Mouse (Mus musculus) lung, postnatal 0 days (tissue): ENCODE results near the gene Pacrg.

Experiments
- CTCF ChIP-seq: IDR thresholded peaks from 2 replicates; pipeline ENCODE4 v1.5.1; 2016; ENCODE audit warnings: antibody characterized with exemption, mild to moderate bottlenecking
- EP300 ChIP-seq: IDR thresholded peaks from 2 replicates; pipeline ENCODE4 v1.6.1; 2016; ENCODE audit warnings: antibody characterized with exemption, mild to moderate bottlenecking, control low read depth

- TF ChIP-seq CTCF: no peak
- TF ChIP-seq EP300: no peak
Observed at GRCm38 (mm10) chr17:10724853-10725252, 115.3 kb downstream of the Pacrg start.
